Mouse (Mus musculus) layer of hippocampus, postnatal 25 days (tissue): ENCODE results near the gene Pmel. TPM values are rescaled to one million over a fixed set of nuclear protein-coding genes. Genes with fewer than 3 reads are reported as not detected.
"Not testable (repeated sequence)": the region's sequence is repeated elsewhere in the genome, so short reads cannot be mapped to it uniquely, and the experiment has no call there.

Source experiments
- DNase-seq, 2 experiments: peaks; one replicate each; pipeline ENCODE4 v3.0.0; 2022; ENCODE audit warnings: mixed read lengths in 2 of 2, low spot score in 1 of 2; ENCODE audit errors: extremely low spot score in 1 of 2
- total RNA-seq, 2 experiments: library from RNA; stranded (reverse); gene quantifications; 2 replicates each; pipeline ENCODE4 v1.2.3; 2021

Gene Pmel
- total RNA-seq, 2 experiments from 2014 or later = 0.49 to 0.62 TPM

DNA sequence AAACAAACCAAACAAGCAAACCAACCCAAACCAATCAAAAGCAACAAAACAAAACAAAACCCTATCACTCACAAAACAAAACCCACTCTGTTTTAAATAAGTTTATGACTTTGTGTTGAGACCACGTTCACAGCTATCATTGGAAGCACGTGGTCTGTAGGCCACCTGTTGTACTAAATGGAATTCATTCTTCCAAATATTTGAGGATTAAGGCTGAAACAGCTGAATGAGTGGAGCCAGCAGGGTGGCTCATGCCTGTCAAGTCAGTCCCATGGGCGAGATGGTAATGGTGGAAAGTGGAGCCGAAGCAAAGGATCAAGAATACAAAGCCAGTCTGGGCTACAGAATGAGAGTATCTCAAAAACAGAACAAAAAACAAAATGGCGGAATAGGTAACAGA, 3.3 kb upstream of the Pmel start:
- no peak for DNase-seq

DNA sequence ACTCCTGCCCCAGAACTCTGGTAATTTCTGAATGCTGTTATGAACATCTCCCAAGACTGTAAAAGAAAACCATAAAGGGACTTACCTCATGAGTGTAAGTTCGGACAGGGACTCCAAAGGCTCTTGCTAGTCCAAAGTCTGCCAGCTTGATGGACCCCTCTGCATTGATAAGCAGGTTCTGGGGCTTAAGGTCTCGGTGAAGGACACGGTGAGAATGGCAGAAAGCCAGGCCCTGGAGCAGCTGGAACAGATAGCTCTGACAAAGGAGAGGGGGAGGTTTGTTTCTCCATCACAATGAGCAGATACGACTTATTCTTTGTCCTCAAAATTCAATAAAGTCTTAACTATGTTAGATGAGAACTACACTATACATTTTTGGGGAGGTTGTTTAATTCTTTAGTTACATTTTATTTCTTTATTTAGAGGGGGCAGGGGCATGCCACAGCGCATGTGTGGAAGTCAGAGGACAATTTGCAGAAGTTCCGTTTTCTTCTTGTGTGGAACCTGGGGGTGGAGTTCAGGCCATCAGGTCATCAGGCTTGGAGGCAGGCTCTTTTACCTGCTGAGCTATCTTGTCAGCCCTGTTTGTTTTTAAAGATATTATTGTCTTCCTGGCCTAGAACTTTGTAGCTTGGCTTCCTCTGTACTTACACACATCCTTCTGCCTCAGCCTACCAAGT, 1.5 kb upstream of the Pmel start:
- no peak for DNase-seq

DNA sequence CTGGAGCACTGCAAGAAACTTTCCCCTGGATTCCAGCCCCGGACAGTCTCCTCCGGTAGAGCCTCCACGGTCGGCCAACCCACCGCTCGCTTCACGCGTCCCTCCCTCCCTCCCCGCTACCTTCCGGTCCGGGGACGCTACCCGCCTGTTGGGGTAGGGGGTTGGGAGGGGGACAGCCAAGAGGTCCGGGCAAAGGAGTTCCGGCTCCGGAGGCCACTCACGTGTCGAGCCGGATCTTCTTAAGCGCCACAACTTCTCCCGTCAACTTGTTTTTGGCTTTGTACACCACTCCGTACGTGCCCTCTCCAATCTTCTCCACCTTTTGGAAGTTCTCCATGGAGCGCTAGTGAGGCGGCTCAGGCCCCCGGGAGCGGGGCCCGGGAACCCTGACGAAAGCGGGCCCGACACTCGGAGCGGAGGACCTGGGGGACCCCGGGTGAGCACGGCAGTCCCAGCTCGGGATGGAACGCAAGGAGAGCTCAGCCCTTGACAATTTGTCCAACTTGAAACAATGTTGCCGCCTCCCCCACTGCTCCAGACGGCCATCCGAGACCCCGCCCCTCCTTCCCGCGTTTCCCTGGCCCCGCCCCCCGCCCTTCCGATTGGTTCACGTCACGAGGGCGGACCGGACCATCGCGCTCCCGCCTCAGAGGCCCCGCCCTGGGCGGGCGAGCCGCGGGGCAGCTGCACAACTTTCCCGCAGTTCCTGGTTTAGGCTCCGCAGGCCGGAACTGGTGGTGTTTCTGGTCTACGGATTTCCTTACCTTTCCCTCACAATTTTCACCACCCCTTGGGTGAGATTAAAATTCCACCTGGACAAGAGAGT, 709 bp downstream of the Pmel start, which contains the start of gene Cdk2:
Gene Cdk2 (minus strand): TSS at position 541 of the 826 bp plus-strand sequence.
- DNase-seq = peak; percentile 65 to 75

DNA sequence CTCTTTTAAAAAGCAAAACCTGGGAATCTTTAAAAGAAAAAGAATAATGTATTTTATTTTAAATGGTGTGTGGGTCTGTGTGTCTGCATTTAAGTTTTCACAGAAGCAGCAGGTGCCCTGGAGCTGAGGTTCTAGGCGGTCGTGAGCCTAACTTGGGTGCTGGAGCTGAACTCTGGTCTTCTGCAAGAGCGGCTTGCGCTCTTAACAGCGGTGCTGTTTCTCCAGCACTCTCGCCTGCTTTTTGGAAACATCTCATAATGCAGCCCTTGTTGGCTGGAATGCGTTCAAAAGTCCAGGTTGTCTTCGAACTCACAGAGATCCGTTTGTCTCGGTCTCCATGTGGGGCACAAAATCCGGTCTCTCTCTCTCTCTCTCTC, 1.3 kb downstream of the Pmel start:
- DNase-seq = no peak

DNA sequence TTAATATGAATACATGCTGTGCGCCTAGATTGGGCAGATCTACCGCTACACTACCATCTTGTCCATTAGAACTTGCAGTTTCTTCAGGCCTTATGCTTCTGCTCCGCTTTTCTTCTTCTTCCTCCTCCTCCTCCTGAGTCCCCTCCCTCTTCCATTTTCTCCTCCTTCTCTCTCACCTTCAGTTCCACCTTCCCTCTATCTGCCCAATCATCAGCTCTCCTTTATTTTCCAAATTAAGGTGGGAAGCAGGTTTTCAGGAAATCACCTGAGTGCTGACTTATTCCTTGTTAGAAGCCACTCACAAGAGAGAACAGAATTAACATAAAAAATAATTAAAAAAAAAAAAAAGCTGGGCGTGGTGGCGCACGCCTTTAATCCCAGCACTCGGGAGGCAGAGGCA, 7.3 kb downstream of the Pmel start:
- DNase-seq = not testable (repeated sequence)

DNA sequence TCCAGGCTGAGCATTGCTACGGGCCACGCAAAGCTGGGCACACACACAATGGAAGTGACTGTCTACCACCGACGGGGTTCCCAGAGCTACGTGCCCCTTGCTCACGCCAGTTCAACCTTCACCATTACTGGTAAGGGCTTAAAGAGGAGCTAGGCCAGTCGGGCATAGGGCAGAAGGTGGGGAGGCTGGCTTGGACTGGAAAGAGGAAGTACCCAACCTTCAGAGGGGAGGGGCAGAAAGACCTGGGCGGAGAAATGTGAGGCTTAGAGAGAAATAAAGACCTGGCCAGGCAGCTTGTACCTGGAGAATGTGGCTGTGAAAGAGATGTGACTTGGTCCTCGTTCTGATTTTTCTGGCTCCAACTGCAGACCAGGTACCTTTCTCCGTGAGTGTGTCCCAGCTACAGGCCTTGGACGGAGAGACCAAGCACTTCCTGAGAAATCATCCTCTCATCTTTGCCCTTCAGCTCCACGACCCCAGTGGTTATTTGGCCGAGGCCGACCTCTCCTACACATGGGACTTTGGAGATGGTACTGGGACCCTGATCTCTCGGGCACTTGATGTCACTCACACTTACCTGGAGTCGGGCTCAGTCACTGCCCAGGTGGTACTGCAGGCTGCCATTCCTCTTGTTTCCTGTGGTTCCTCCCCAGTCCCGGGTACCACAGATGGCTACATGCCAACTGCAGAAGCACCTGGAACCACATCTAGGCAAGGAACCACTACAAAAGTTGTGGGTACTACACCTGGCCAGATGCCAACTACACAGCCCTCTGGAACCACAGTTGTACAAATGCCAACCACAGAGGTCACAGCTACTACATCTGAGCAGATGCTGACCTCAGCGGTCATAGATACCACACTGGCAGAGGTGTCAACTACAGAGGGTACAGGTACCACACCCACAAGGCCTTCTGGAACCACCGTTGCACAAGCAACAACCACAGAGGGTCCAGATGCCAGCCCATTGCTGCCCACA, 11.9 kb downstream of the Pmel start:
- DNase-seq = no peak

DNA sequence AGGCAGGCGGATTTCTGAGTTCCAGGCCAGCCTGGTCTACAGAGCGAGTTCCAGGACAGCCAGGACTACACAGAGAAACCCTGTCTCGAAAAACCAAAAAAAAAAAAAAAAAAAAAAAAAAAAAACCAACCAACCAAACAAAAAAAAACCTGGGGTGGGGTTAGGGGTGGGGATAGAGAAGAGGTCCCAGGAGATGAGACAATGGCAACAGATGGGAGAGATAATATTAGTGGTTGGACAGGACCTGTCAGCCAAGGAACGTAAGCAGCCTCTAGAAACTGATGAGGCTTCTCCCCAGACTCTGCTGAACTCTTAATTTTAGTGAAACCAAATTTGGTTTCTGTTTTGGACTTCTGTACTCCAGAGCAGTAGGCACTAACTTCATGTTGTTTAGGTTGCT, 21.5 kb downstream of the Pmel start:
- not testable (repeated sequence) for DNase-seq

DNA sequence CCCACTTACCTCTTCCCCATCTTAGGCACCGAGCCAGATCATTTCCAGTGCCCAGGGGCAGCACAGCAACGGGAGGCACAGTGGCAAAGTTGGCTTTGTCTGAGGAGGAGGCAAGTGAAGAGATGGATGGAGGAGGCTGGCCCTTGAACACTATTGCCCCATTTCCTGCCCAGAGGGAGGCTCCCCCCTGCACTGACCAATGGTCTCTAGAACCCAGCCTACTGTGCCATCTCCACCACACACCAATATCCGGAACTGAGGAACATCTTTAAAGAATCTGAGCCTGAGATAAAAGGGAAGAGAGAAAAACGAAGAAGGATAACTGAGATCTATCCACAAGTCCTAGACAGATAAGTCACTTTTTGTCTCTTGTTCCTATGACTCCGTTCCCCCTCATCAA, 24.1 kb downstream of the Pmel start:
- DNase-seq = no peak

DNA sequence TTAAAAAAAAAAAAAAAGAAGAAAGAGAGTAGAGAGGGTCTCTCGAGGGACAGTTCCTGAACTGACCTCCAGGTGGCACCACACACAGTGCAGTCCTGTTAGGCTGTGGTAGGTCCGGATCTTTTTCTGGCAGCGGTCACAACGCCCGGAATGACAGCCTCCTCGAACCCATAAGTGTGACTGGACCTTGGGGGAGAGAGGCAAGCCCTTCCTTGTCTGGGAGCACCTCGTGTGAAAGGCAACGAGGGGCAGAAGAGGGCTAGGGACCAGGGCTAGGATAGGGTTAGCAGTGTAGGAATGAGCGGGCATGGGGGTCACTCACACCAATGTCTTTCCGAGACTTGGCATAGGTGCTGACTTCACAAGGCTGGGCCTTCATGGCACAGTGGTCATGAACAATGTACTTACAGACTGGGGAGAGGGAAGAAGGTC, 27.0 kb downstream of the Pmel start:
- peak; percentile 36 to 81 for DNase-seq

DNA sequence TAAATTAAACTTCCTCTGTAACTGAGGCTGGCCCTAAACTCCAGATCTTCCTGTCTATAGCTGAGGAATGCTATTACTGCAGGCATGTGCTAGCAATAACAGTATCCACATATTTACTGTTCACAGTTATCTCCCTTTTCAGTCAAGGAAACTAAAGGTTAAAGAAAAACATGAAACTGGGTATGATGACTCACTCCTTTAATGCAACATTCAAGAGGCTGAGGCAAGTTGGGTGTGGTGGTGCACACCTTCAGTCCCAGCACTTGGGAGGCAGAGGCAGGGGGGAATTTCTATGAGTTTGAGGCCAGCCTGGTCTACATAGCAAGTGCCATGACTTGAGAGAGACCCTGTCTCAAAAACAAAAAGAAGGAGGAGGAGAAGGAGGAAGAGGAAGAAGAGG, 28.0 kb downstream of the Pmel start:
- DNase-seq = no peak

DNA sequence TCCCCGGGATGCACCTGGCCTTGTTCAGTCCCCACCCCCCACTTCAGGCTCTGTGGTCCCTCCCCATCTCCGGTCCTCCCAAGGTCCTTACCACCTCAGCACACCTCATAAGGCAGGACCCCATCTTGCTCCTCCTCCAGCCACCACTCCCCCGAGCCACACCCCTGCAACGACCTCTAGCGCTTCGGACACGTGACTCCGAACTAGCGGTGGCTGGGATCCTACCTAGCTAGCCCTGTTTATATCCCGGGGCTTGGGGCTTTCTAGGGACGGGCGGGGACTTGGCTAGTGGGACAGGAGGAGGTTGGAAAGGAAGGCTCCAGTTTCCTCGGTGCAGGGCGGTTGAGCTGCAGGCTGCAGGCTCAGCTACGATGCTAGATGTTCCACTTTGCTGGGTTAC, 33.4 kb downstream of the Pmel start:
- DNase-seq = no peak

DNA sequence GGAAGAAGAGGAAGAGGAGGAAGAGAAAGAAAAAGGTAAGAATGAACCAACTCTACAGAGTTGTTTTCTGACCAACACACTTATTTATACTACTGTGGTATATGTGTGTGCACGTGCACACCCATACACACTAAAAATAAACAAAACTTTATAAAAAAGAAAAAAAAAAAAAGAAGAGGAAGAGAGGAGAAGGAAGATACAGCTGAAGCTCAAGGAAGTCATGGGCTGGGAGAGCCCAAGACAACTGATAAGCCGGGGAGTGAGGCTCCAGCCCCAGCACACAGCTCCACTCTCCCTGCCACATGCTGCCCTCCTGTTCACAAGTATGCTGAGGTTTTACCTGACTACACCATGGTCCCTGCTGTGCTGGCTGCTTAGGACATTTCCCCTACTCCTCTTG, 36.3 kb downstream of the Pmel start:
- no peak for DNase-seq

DNA sequence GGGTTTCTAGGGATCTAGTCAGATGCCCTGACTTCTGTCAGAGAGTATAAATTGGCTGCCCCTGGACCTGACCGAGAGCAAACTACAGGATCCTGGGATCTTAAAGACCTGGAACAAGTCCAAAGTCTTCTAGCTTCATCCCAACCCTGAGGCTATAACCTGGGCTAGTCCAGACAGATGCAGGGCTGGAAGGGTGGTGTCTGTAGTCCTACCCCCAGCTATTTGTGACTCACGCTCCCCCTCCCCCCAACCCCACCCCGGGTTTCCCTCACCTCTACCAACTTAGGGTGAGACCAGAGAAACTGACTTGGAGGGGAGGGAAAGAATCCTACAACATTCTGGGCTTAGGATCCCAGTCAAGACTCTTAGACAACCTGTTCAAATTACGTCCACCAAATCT, 38.6 kb downstream of the Pmel start:
- no peak for DNase-seq

DNA sequence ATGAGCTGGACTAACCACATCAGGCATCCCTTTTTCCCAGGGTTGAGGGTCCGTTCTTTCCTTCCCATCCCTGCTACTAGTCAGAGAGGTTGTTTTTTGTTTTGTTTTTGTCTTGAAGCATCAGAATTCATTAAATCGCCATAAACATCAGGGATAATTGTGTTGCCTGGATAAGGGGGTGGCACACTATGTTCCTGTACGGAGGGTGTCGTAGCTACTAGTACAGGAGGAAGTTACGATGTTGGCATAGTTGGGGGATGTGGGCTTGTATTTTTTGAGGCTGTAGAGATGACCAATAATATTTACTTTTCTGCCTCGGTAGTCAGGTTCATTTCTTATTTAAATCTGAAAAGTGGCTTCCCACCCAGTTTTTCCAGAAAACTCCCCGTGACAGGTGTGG, 39.2 kb downstream of the Pmel start:
- DNase-seq = no peak

DNA sequence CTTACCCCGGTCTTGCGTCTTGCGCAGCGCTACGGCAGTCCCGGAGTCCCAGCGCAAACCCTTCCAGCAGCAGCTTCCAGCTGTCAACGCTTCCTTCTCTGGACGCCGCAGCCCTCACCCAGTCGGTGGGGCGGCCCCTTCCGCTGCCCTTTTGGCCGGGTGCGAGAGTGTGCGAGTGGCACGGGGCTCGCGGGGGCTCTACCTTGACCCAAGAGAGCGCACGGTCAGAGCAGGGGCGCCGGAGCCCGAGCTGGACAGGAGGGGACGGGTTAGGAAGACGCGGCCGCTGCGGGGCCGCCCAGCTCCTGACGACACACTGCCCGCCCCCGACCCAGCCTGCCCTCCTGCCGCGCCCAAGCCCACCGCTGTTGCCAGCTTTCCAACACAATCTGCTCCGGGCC, 39.8 kb downstream of the Pmel start:
- DNase-seq = peak; percentile 37 to 38

DNA sequence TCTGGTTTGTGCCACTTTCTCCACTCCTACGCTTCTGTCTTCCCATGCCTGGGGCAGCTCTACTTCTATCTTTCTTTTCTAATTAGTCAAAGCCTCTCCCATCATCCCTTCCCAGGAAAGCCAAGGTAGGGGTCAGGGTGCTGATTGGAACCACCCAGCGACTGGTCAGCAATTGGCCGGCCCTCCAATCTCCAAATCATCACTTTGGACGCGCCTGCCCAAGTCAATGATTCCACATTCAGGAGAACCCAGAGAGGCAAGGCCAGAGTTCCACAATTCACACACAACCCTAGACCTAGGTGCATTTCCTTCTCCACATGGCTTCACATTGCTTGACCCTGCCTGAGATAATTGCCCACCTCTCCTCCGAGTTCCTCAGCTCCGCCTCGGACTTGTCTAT, 40.2 kb downstream of the Pmel start:
- DNase-seq = no peak

DNA sequence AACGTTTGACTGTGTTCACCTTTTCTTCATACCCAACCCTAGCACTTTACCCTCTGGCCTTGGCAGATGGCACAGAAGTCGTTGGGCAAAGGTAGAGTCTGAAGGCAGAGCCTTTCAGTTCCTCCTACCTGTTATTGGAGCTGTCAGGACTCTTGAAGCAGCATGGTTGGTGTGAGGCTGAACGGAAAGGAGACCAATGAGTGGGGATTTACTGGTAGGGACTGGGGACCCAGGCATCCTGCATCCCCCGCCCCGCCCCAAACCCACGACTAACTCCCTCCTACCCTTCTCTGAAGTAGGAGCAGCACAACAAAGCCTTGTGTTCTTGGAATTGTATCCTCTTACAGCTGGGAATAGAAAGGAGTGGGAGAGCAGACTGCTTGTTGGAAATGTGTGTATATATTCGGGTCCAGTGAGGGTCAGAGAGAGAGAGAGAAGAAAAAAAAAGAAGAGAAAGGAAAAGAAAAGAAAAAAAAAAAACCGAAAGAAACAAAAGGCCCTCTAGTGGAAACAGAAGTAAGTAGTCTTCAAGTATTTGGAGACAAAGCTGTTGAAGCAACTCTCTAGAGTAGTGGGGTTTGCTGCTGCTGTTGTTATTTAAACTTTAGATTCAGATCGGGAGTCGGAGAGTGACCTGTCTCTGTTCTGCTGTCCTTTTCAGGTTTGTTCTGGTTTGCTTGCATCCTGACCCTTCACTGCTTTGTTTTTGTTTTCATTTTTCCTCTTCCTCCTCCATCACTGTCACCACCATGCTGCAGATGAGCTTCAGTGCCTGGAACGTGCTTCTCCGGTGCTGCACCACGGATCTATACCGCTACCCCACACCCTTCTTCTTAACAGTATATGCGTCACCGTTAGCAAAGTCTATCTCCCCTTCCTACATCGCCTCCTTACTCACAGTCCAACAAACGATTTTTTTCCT, 40.9 kb downstream of the Pmel start, which contains the start of gene Dgka:
Gene Dgka (minus strand): TSS at position 176 of the 922 bp plus-strand sequence.
- DNase-seq = no peak

DNA sequence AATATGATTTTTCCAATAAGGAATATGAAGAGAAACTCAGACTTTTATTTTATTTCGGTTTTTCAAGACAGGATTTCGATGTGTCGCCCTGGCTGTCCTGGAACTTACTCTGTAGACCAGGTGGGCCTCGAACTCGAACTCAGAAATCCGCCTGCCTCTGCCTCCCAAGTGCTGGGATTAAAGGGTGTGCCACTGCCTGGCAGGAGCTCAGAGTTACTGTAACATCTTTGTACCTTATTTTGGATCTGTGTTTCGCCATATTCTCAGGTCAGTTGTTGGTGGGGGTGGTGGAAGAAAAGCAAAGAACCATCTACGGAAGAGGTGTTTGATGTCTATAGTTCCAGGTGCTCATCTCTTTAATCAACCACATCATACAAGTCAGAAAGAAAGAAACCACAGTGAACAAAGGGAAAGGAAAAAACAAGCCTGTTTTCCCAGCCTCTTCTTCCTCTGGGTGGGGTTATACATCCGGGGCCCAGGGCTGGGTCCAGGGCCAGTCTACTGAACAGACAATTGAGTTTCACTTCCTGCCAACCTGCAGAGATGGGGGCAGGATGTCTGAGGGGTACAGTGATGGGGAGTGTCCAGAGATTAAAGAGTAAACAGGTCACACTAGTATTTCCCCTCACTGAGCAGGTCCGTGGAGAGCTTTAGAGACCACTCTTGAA, 42.1 kb downstream of the Pmel start:
- DNase-seq = no peak
